Mouse (Mus musculus) erythroblast, embryonic 14.5 days (primary cell): ENCODE measurements around the gene Zmat3.

Source experiments
- GATA1 ChIP-seq: IDR thresholded peaks from 2 replicates; pipeline ENCODE4 v1.6.1; 2012; ENCODE audit warnings: low read length, inconsistent platforms, mixed read lengths
- TAL1 ChIP-seq: IDR thresholded peaks from 3 replicates; pipeline ENCODE4 v1.6.1; 2012; ENCODE audit warnings: low read length, inconsistent platforms, mixed read lengths

DNA sequence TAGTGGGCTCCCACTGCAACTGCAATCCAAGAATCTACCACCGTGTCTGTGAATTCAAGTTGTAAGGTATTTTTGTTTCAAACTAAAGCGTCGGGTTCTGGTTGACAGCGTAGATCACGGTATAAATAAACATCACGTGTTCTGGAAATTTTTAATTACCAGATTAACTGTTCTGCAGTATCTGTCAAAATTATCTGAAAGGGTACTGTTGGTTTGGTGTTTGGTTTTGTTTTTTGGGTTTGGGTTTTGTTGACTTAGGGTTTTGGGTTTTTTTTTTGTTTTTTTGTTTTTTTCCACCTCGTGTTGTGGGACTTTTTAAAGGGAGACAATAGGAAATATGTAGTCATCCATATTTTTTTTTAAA, 32.3 kb upstream of the Zmat3 start:
- TF ChIP-seq TAL1 (no peak), GATA1 (no peak)
